Mouse (Mus musculus) Patski (cell line): ENCODE results near the gene Tmem184a. TPM values are rescaled to one million over a fixed set of nuclear protein-coding genes. Genes with fewer than 3 reads are reported as not detected.

Source experiments
- ATAC-seq: fragments of 100-300 bp; one replicate; pipeline ENCODE4 v1.8.0; 2021
- CTCF ChIA-PET: fragments of 350-600 bp; sonication (Branson Sonifier 250); formaldehyde crosslinking; loops from one replicate; lab custom pipeline; 2022; ENCODE audit warnings: inconsistent platforms; lab: Charles Lee
- POLR2A ChIA-PET: fragments of 350-600 bp; sonication (Branson Sonifier 250); formaldehyde crosslinking; loops from one replicate; lab custom pipeline; 2022; ENCODE audit warnings: antibody characterized with exemption, inconsistent platforms; lab: Charles Lee
- DNase-seq: peaks from one replicate; pipeline ENCODE4 v3.0.0-alpha.2; 2011; ENCODE audit warnings: low read depth, low spot score
- H3K27me3 ChIP-seq: fragments of 371-371 bp; one replicate; pipeline ENCODE4 v1.5.1; 2021
- CTCF ChIP-seq: fragments of 100-300 bp; IDR thresholded peaks from one replicate; pipeline ENCODE4 v1.5.1; 2021
- in situ Hi-C: fragments of 300-500 bp; cut with MboI; formaldehyde crosslinking; loops from 3 replicates; pipeline ENCODE4 v1.11.1; 2018; ENCODE audit warnings: low pct_unique_long_range_greater_than_20kb, mixed read lengths
- polyA plus RNA-seq: library from polyadenylated mRNA; unstranded; gene quantifications from one replicate; pipeline ENCODE4 v1.2.3, GENCODE M21; 2021

The Tmem184a gene
- polyA plus RNA-seq, 1 experiment from 2014 or later: not detected

GRCm38 (mm10) chr5:139796001-139796620, 23.6 kb downstream of the Tmem184a start:
- ChIA-PET CTCF (interaction anchor here (1.1 to 1.6 kb wide), 2 partner anchors 10 to 16 kb away, joined by 3 read pairs; no protein-coding TSS in a partner anchor), POLR2A (interaction anchor here (0.6 to 1.0 kb wide), 2 partner anchors 11 to 34 kb away, joined by 3 read pairs; no protein-coding TSS in a partner anchor)
- ATAC-seq (no peak), DNase-seq (no peak)
- no peaks in the 10 kb centered on the region for H3K27me3 ChIP-seq
- in situ Hi-C loops: no loop called here
- no peak for TF ChIP-seq CTCF

- ChIA-PET POLR2A (interaction anchor here (1.0 kb wide), 1 partner anchor 11 kb away, joined by 3 read pairs; no protein-coding TSS in a partner anchor), CTCF (interaction anchor here (0.8 to 2.9 kb wide), 2 partner anchors 11 to 23 kb away, joined by 3 to 12 read pairs; no protein-coding TSS in a partner anchor)
- H3K27me3 ChIP-seq: no peaks in the 10 kb centered on the region
- in situ Hi-C loops: no loop called here
- peak; percentile 85 for DNase-seq
- ATAC-seq: peak; percentile 13
- no peak for TF ChIP-seq CTCF
Measured at GRCm38 (mm10) chr5:139794938-139795337, 24.8 kb downstream of the Tmem184a start.

- TF ChIP-seq CTCF: no peak
- POLR2A ChIA-PET: interaction anchor here (0.8 to 1.0 kb wide), 3 partner anchors 12 to 625 kb away, joined by 3 to 4 read pairs (median 3); partner anchors contain the start of gene Eif3b
- CTCF ChIA-PET: interaction anchor here (0.8 to 2.9 kb wide), 3 partner anchors 10 to 24 kb away, joined by 3 to 12 read pairs (median 8); partner anchors contain the start of gene Ints1
- DNase-seq (no peak), ATAC-seq (no peak)
- in situ Hi-C loops: no loop called here
- no peaks in the 10 kb centered on the region for H3K27me3 ChIP-seq
Measured at GRCm38 (mm10) chr5:139794137-139794536, 25.6 kb downstream of the Tmem184a start.

- CTCF ChIA-PET: interaction anchor here (1.8 to 2.9 kb wide), 2 partner anchors 18 to 24 kb away, joined by 8 to 12 read pairs; partner anchors contain the start of gene Ints1
- in situ Hi-C loops: no loop called here
- H3K27me3 ChIP-seq: no peaks in the 10 kb centered on the region
- DNase-seq (no peak), ATAC-seq (no peak)
- POLR2A ChIA-PET: interaction anchor here (0.8 to 1.0 kb wide), 2 partner anchors 61 to 625 kb away, joined by 3 to 4 read pairs; partner anchors contain the start of gene Eif3b
- no peak for TF ChIP-seq CTCF
Measured at GRCm38 (mm10) chr5:139793338-139794089, 26.2 kb downstream of the Tmem184a start.

GRCm38 (mm10) chr5:139792966-139793337, 26.8 kb downstream of the Tmem184a start:
- DNase-seq: no peak
- no peaks in the 10 kb centered on the region for H3K27me3 ChIP-seq
- TF ChIP-seq CTCF: no peak
- CTCF ChIA-PET: interaction anchor here (1.1 to 2.9 kb wide), 3 partner anchors 17 to 25 kb away, joined by 5 to 12 read pairs (median 8); partner anchors contain the start of gene Ints1
- POLR2A ChIA-PET: interaction anchor here (1.0 kb wide), 1 partner anchor 14 kb away, joined by 3 read pairs; no protein-coding TSS in a partner anchor
- in situ Hi-C loops: no loop called here
- ATAC-seq: no peak

- in situ Hi-C loops: no loop called here
- H3K27me3 ChIP-seq: no peaks in the 10 kb centered on the region
- TF ChIP-seq CTCF: no peak
- ATAC-seq (no peak), DNase-seq (no peak)
- CTCF ChIA-PET: interaction anchor here (1.1 to 2.9 kb wide), 2 partner anchors 22 to 26 kb away, joined by 5 to 12 read pairs; no protein-coding TSS in a partner anchor
- POLR2A ChIA-PET: interaction anchor here (0.7 to 2.1 kb wide), 5 partner anchors 8 to 215 kb away, joined by 3 to 6 read pairs (median 3); partner anchors contain the start of genes Gm26938 and Psmg3
Measured at GRCm38 (mm10) chr5:139792159-139792775, 27.4 kb downstream of the Tmem184a start.

GRCm38 (mm10) chr5:139791227-139792158, 28.2 kb downstream of the Tmem184a start, which contains the start of gene Mafk:
Mafk (plus strand) TSS chr5:139791513.
- ATAC-seq: peak; percentile 28
- no peaks in the 10 kb centered on the region for H3K27me3 ChIP-seq
- no peak for TF ChIP-seq CTCF
- DNase-seq: peak; percentile 81
- in situ Hi-C loops: no loop called here
- ChIA-PET POLR2A (interaction anchor here (0.6 to 2.1 kb wide), 7 partner anchors 9 to 419 kb away, joined by 3 to 7 read pairs (median 3); partner anchors contain the start of genes Gm26938 and Psmg3), CTCF (interaction anchor here (1.1 to 2.9 kb wide), 2 partner anchors 22 to 26 kb away, joined by 5 to 12 read pairs; no protein-coding TSS in a partner anchor)

- TF ChIP-seq CTCF: no peak
Measured at GRCm38 (mm10) chr5:139789466-139789865, 30.3 kb downstream of the Tmem184a start.

GRCm38 (mm10) chr5:139781406-139781805, 38.3 kb downstream of the Tmem184a start:
- in situ Hi-C loops: no loop called here
- POLR2A ChIA-PET: no interaction called here
- no peak for ATAC-seq
- no peak for TF ChIP-seq CTCF
- no peaks in the 10 kb centered on the region for H3K27me3 ChIP-seq
- DNase-seq: no peak
- CTCF ChIA-PET: interaction anchor here (1.0 kb wide), 1 partner anchor 26 kb away, joined by 3 read pairs; no protein-coding TSS in a partner anchor

More at GRCm38 (mm10) chr5:139789466-139789865, 30.3 kb downstream of the Tmem184a start:
- DNase-seq (no peak), ATAC-seq (peak; percentile 51)
- ChIA-PET POLR2A (no interaction called here), CTCF (interaction anchor here (0.8 kb wide), 1 partner anchor 14 kb away, joined by 3 read pairs; the partner anchor contains the start of gene Ints1)
- in situ Hi-C loops: no loop called here
- H3K27me3 ChIP-seq: no peaks in the 10 kb centered on the region
